Mouse (Mus musculus) neural tube, embryonic 15.5 days (tissue): Measurements from ENCODE around the gene Ctsh. TPM values are rescaled to one million over a fixed set of nuclear protein-coding genes. Genes with fewer than 3 reads are reported as not detected.
"Not testable (repeated sequence)": the region's sequence is repeated elsewhere in the genome, so short reads cannot be mapped to it uniquely, and the experiment has no call there.

Experiments used
- ATAC-seq: fragments of 200-750 bp; cut with Nextera tagmentation; 2 replicates; pipeline ENCODE4 v1.8.0; 2017; ENCODE audit warnings: mild to moderate bottlenecking, moderate TSS enrichment, moderate library complexity; ENCODE audit not compliant: low FRiP score
- H3K27ac ChIP-seq: fragments of 300-500 bp; sonication (generic); replicated peaks from 2 replicates; pipeline ENCODE4 v1.5.1; 2015; ENCODE audit warnings: mild to moderate bottlenecking, inconsistent platforms
- H3K27me3 ChIP-seq: fragments of 300-500 bp; sonication (generic); replicated peaks from 2 replicates; pipeline ENCODE4 v1.6.1; 2015; ENCODE audit warnings: inconsistent platforms
- H3K36me3 ChIP-seq: fragments of 300-500 bp; sonication (generic); 2 replicates; pipeline ENCODE4 v1.6.1; 2015; ENCODE audit warnings: inconsistent platforms
- H3K4me1 ChIP-seq: fragments of 300-500 bp; sonication (generic); 2 replicates; pipeline ENCODE4 v1.6.1; 2015; ENCODE audit warnings: inconsistent platforms
- H3K4me2 ChIP-seq: fragments of 300-500 bp; sonication (generic); 2 replicates; pipeline ENCODE4 v1.6.1; 2015; ENCODE audit warnings: inconsistent platforms, mild to moderate bottlenecking, moderate library complexity
- H3K4me3 ChIP-seq: fragments of 300-500 bp; sonication (generic); replicated peaks from 2 replicates; pipeline ENCODE4 v1.5.1; 2015; ENCODE audit warnings: mild to moderate bottlenecking, inconsistent platforms
- H3K9ac ChIP-seq: fragments of 300-500 bp; sonication (generic); replicated peaks from 2 replicates; pipeline ENCODE4 v1.6.1; 2015; ENCODE audit warnings: mild to moderate bottlenecking, inconsistent platforms
- H3K9me3 ChIP-seq: fragments of 300-500 bp; sonication (generic); replicated peaks from 2 replicates; pipeline ENCODE4 v1.6.1; 2016; ENCODE audit warnings: inconsistent platforms
- WGBS: fragments of 180-500 bp; shearing (Covaris S2); methylation state at CpG from one replicate; pipeline ENCODE4 v1.1.7; 2015; ENCODE audit warnings: mixed read lengths; 5-methylcytosine and 5-hydroxymethylcytosine counted together
- polyA plus RNA-seq: library from polyadenylated mRNA; unstranded; fragments of >200 nt; fragmentation: Nextera tagmentation; extraction: Ambion mirVana; gene quantifications from 2 replicates; pipeline ENCODE4 v1.2.1, GENCODE M21; 2015

Gene Ctsh
- polyA plus RNA-seq, 1 experiment from 2014 or later: 41.7 TPM

DNA sequence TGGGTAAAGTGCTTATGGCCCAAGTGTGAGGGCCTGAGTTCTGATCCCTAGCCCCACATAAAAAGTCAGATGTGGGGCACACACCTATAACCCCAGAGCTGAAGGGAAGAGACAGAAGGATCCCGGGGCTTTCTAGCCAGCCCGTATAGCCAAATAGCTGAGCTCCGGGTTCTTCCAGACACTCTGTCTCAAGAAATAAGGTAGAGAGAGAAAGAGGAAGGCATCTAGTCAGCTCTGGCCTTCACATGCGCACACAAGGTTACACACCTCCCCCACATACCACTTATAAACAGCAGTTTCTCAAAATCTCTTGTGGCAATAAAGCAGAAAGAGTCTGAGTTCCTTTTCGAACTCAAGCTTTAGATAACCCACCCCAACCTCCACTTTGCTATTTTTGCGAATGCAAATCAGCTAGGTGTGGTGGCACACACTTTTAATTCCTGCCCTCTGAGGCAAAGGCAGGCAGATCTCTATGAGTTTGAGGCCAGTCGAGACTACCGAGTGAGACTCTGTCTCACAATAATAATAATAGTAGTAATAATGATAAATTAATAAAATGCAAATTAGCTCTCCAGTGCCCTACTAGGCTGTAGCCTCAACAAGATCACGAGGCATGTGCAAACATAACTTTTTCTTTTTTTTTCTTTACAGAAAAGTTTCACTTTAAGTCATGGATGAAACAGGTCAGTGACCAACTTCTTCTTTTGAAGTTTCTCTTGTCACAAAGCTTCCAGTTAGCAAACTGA lies 6.0 kb downstream of the Ctsh start:
- 84% methylated on average over 9 of the region's 9 CpGs for WGBS
- no peaks in the 10 kb centered on the region for H3K36me3 ChIP-seq

GRCm38 (mm10) chr9:90060574-90060875 lies 6.6 kb downstream of the Ctsh start:
- Histone ChIP-seq H3K4me1 (no peaks in the 10 kb centered on the region), H3K9me3 (no peaks in the 10 kb centered on the region), H3K4me3 (no peak overlapping the region), H3K36me3 (no peaks in the 10 kb centered on the region), H3K4me2 (no peak overlapping the region), H3K9ac (no peak overlapping the region), H3K27ac (no peak overlapping the region), H3K27me3 (no peaks in the 10 kb centered on the region)
- WGBS: 89% methylated on average over 2 of the region's 2 CpGs
- no peak for ATAC-seq

More for the DNA sequence above, 6.0 kb downstream of the Ctsh start:
- Histone ChIP-seq H3K4me2 (no peak overlapping the region), H3K9ac (no peak overlapping the region), H3K27me3 (no peaks in the 10 kb centered on the region), H3K4me1 (peaks cover 1% of the 10 kb centered on the region; the same call in 1 of the 2 replicates), H3K9me3 (no peaks in the 10 kb centered on the region), H3K27ac (no peak overlapping the region), H3K4me3 (no peak overlapping the region)
- no peak for ATAC-seq

DNA sequence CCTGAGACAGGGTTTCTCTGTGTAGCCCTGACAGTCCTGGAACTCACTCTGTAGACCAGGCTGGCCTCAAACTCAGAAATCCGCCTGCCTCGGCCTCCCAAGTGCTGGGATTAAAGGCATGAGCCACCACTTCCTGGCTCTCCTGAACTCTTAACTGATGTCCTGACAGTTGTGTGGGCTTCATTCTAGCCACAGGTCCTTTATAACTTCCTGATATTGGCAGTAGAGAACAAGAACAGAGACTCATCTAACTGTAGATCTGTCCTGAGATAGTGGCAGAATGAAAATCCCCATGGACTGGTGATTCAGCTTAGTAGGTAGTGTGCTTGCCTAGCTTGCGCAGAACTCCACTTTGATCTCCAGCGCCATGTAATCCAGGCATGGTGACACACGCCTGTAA lies 7.0 kb downstream of the Ctsh start:
- H3K36me3 ChIP-seq, H3K27me3 ChIP-seq, H3K4me1 ChIP-seq, H3K9me3 ChIP-seq, ATAC-seq, H3K27ac ChIP-seq, H3K4me3 ChIP-seq, H3K9ac ChIP-seq, H3K4me2 ChIP-seq: not testable (repeated sequence)
- WGBS: 89% methylated on average over 5 of the region's 5 CpGs

DNA sequence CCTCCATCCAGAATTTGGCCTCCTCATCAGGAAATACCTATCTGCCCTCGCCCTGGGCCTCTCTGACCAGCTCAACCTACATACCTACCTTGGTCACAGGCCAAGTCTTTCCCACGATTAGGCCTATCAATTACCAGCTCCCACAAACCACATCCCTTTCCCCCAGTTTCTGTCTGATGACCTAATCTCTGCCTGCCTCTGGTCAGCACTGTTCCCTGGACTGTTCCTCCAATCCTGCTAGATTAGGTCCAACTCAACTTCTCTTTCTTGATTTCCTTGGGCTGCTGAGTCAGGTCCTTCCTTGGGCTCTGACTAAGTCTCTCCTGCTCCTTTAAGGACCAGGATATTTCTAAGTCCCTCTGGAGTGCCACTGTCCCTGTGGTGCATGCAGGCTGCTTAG lies 13.4 kb downstream of the Ctsh start:
- H3K27ac ChIP-seq: no peak overlapping the region
- H3K27me3 ChIP-seq: no peaks in the 10 kb centered on the region
- H3K9ac ChIP-seq: no peak overlapping the region
- no peaks in the 10 kb centered on the region for H3K4me1 ChIP-seq
- no peak overlapping the region for H3K4me3 ChIP-seq
- no peak for ATAC-seq
- WGBS: 83% methylated on average over 2 of the region's 2 CpGs
- no peaks in the 10 kb centered on the region for H3K9me3 ChIP-seq
- H3K4me2 ChIP-seq: no peak overlapping the region
- H3K36me3 ChIP-seq: no peaks in the 10 kb centered on the region

DNA sequence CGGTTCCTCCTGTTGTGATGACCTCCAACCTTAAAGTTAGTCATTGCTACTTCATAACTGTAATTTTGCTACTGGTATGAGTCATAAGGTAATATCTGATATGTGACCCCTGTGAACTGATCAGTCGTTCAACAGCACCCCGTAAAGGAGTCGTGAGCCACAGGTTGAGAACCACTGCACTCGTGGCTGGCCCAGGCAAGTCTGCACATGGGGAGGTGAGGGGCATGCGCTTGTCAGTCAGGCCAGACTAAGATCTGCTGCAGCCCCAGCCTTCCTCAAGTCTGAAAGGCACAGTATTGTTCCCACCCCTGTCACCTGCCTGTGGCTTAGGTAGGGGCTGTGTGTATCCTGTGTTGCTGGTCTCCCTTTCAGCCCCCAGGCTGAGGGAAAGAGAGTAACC lies 14.8 kb downstream of the Ctsh start:
- no peak overlapping the region for H3K27ac ChIP-seq
- H3K27me3 ChIP-seq: no peaks in the 10 kb centered on the region
- no peaks in the 10 kb centered on the region for H3K9me3 ChIP-seq
- WGBS: 91% methylated on average over 6 of the region's 6 CpGs
- H3K36me3 ChIP-seq: no peaks in the 10 kb centered on the region
- no peaks in the 10 kb centered on the region for H3K4me1 ChIP-seq
- no peak overlapping the region for H3K4me3 ChIP-seq
- ATAC-seq: no peak
- H3K9ac ChIP-seq: no peak overlapping the region
- no peak overlapping the region for H3K4me2 ChIP-seq

- no peak overlapping the region for H3K27ac ChIP-seq
- no peaks in the 10 kb centered on the region for H3K27me3 ChIP-seq
- no peak overlapping the region for H3K9ac ChIP-seq
- no peak overlapping the region for H3K4me3 ChIP-seq
- no peaks in the 10 kb centered on the region for H3K9me3 ChIP-seq
- no peak overlapping the region for H3K4me2 ChIP-seq
- H3K36me3 ChIP-seq: no peaks in the 10 kb centered on the region
- WGBS: 78% methylated on average over 7 of the region's 7 CpGs
- ATAC-seq: no peak
- H3K4me1 ChIP-seq: no peaks in the 10 kb centered on the region
Observed at GRCm38 (mm10) chr9:90069485-90069884, 15.5 kb downstream of the Ctsh start.

- no peak overlapping the region for H3K4me2 ChIP-seq
- ATAC-seq: no peak
- H3K36me3 ChIP-seq: no peaks in the 10 kb centered on the region
- no peaks in the 10 kb centered on the region for H3K27me3 ChIP-seq
- no peak overlapping the region for H3K27ac ChIP-seq
- no peak overlapping the region for H3K4me3 ChIP-seq
- no peak overlapping the region for H3K9ac ChIP-seq
- 89% methylated on average over 7 of the region's 7 CpGs for WGBS
- H3K4me1 ChIP-seq: no peaks in the 10 kb centered on the region
- H3K9me3 ChIP-seq: no peaks in the 10 kb centered on the region
Observed at GRCm38 (mm10) chr9:90070174-90070573, 16.2 kb downstream of the Ctsh start.

- no peak overlapping the region for H3K4me2 ChIP-seq
- H3K4me3 ChIP-seq: no peak overlapping the region
- no peaks in the 10 kb centered on the region for H3K36me3 ChIP-seq
- ATAC-seq: no peak
- no peaks in the 10 kb centered on the region for H3K9me3 ChIP-seq
- H3K9ac ChIP-seq: no peak overlapping the region
- no peaks in the 10 kb centered on the region for H3K4me1 ChIP-seq
- H3K27ac ChIP-seq: no peak overlapping the region
- no peaks in the 10 kb centered on the region for H3K27me3 ChIP-seq
- WGBS: 88% methylated on average over 4 of the region's 4 CpGs
Observed at GRCm38 (mm10) chr9:90075336-90075735, 21.4 kb downstream of the Ctsh start.

DNA sequence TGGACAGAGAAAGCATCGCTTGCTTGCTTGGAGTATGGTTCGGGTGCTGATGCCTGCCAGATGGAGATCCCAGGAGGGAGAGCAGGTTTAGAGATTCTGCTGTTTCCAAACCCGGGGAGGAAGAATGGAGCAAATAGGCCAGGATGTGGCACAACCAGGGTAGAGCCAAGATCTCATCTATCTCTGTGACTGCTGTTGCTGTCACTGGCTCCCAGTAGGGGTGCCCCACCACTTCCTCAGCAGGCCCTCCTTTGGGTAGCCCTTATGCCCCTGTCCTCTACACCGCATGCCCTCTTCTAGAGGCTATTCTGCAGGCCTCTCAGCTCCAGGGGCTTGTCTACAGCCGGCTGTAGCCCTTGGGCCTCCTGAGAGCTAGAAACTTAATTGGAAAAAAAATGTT lies 22.2 kb downstream of the Ctsh start:
- no peak for ATAC-seq
- Histone ChIP-seq H3K9ac (no peak overlapping the region), H3K36me3 (no peaks in the 10 kb centered on the region), H3K4me2 (no peak overlapping the region), H3K27me3 (no peaks in the 10 kb centered on the region), H3K4me3 (no peak overlapping the region), H3K27ac (no peak overlapping the region), H3K9me3 (no peaks in the 10 kb centered on the region), H3K4me1 (no peaks in the 10 kb centered on the region)
- WGBS: 80% methylated on average over 5 of the region's 5 CpGs

GRCm38 (mm10) chr9:90076849-90077461 lies 23.0 kb downstream of the Ctsh start:
- Histone ChIP-seq H3K9ac (no peak overlapping the region), H3K9me3 (no peaks in the 10 kb centered on the region), H3K36me3 (no peaks in the 10 kb centered on the region), H3K27ac (no peak overlapping the region), H3K4me2 (no peak overlapping the region), H3K27me3 (no peaks in the 10 kb centered on the region), H3K4me3 (no peak overlapping the region), H3K4me1 (no peaks in the 10 kb centered on the region)
- ATAC-seq: peak; percentile 33; the same call in 1 of the 2 replicates
- WGBS: 55% methylated on average over 8 of the region's 8 CpGs

DNA sequence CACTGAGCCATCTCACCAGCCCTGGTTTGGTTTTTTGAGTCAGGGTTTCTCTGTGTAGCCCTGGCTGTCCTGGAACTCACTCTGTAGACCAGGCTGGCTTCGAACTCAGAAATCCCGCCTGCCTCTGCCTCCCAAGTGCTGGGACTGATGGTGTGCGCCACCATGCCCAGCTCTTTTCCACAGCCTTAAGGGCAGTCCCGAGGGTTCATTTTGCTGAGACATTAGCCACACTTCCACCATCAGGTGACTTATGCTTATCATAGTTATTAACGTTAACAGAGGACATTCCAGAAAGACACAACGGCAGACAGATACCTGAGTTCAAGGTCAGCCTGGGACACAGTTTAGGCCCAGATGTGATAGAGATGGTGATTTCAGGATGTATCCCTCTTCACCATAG lies 28.0 kb downstream of the Ctsh start:
- H3K9me3 ChIP-seq, H3K4me1 ChIP-seq, H3K27me3 ChIP-seq, H3K9ac ChIP-seq, H3K4me2 ChIP-seq, ATAC-seq, H3K4me3 ChIP-seq, H3K27ac ChIP-seq: not testable (repeated sequence)
- WGBS: 88% methylated on average over 6 of the region's 6 CpGs
- peaks cover 12% of the 10 kb centered on the region for H3K36me3 ChIP-seq

DNA sequence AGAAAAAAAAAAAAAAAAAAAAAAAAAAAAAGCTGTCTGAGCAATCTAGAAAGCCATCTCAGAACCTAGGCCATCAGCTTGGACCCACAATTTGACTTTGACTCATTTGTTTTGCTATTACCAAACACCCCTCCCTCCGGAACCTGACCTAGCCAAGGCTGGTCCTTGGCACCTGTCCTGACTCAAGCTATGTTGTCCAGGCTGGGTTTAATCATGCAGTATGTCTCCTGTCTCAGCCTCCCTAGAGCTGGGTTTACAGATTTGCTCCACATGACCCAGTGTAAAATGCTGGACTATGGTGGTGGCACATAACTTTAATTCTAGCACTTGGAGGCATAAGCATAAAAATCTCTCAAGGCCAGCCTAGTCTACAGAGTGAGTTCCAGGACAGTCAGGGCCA lies 29.0 kb downstream of the Ctsh start:
- Histone ChIP-seq H3K4me1 (no peaks in the 10 kb centered on the region), H3K27me3 (no peaks in the 10 kb centered on the region), H3K9ac (no peak overlapping the region), H3K9me3 (no peaks in the 10 kb centered on the region), H3K36me3 (peaks cover 15% of the 10 kb centered on the region), H3K4me3 (no peak overlapping the region), H3K27ac (no peak overlapping the region), H3K4me2 (no peak overlapping the region)
- ATAC-seq: no peak
- 100% methylated on average over 1 of the region's 1 CpGs for WGBS
